Mouse (Mus musculus): Measurements from ENCODE around the gene Mypn.

DNA sequence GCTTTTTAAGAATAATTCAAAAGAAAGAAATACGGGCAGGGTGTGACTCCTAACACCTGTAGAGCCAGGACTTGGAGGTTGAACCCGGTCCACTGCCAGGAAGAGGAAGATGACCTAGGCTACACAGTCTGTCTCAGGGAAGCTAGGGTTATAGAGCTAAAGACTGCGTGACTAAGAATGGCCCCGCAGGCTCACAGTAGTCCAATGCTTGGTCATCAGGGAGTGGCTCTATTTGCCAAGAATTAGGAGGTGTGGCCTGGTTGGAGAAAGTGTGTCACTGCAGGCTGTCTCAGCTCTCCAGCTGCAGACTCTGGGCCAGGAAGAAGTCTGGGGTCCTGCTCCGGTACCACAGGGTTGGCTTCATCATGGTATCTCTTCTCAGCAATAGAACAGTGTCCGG lies 32.9 kb upstream of the Mypn start:
- no peak for TF ChIP-seq CTCF (IDR thresholded peaks at IDR 0.05; ENCODE audit: low read depth)
- no peak for TF ChIP-seq EP300 (optimal IDR thresholded peaks at IDR 0.05)
